Mouse (Mus musculus) C2C12 (cell line): Measurements from ENCODE around the gene Slc29a4.

Experiments
- CEBPB ChIP-seq: IDR thresholded peaks from one replicate; pipeline ENCODE4 v1.6.1; 2011; ENCODE audit warnings: low read depth, mild to moderate bottlenecking, control low read depth, moderate library complexity
- CTCF ChIP-seq: IDR thresholded peaks from one replicate; pipeline ENCODE4 v1.5.1; 2011; ENCODE audit not compliant: control insufficient read depth, insufficient read depth, insufficient read length
- FOSL1 ChIP-seq: IDR thresholded peaks from one replicate; pipeline ENCODE4 v1.8.0; 2011; ENCODE audit warnings: mild to moderate bottlenecking, low read length; ENCODE audit not compliant: poor library complexity, insufficient read depth, severe bottlenecking
- MAX ChIP-seq: IDR thresholded peaks from one replicate; pipeline ENCODE4 v1.6.1; 2011; ENCODE audit warnings: mild to moderate bottlenecking, control low read depth
- MYOD1 ChIP-seq: IDR thresholded peaks from one replicate; pipeline ENCODE4 v1.6.1; 2011; ENCODE audit warnings: low read depth; ENCODE audit not compliant: control insufficient read depth, insufficient read length
- MYOG ChIP-seq: IDR thresholded peaks from one replicate; pipeline ENCODE4 v1.6.1; 2011; ENCODE audit not compliant: control insufficient read depth, insufficient read length; ENCODE audit errors: extremely low read depth
- USF1 ChIP-seq: IDR thresholded peaks from one replicate; pipeline ENCODE4 v1.6.1; 2011; ENCODE audit warnings: low read depth, mild to moderate bottlenecking, control low read depth, moderate library complexity

DNA sequence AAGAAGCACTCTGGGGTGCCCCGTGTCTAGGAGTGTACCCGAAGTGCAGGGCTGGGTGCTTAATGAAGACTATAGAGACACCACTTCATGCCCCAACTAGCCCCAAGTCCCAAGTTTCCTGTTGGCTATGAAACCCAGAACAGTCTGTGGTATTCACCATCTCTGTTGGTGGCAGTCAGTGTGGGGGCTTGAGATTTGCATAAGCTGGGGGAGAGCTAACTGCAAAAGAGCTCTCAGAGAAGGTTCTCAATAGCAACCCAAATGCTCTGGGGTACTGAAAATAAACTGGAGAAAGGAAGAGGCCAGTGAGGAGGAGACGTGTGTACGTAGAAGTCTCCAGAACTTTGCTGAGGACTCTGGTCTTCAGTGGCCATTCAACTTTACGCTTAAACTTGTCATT, 9.8 kb upstream of the Slc29a4 start:
- TF ChIP-seq CTCF (no peak), USF1 (no peak), MAX (no peak), FOSL1 (no peak), MYOD1 (no peak), CEBPB (no peak), MYOG (no peak)
